Mouse (Mus musculus) layer of hippocampus, adult 9-11 months (tissue): ENCODE data around the gene Zfp790.
"Not testable (repeated sequence)": the region's sequence is repeated elsewhere in the genome, so short reads cannot be mapped to it uniquely, and the experiment has no call there.

Experiments
- DNase-seq: peaks from one replicate; pipeline ENCODE4 v3.0.0; 2022

The Zfp790 gene

DNA sequence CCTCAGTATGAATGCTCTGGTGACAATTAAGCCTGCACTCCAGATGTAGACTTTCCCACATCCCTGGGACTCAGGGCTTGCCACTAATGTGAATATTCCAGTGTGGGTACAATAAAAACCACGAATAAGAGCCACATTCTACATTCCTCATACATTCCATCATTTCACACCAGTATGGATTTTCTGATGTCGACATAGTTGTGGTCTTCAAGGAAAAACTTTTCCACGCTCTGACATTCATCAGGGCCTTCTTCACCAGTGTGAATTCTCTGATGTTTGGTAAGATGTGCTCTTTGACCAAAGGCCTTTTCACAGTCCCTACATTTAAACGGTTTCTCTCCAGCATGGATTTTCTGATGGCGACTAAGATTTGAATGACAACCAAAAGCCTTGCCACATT lies 28.7 kb downstream of the Zfp790 start:
- no peak for DNase-seq

DNA sequence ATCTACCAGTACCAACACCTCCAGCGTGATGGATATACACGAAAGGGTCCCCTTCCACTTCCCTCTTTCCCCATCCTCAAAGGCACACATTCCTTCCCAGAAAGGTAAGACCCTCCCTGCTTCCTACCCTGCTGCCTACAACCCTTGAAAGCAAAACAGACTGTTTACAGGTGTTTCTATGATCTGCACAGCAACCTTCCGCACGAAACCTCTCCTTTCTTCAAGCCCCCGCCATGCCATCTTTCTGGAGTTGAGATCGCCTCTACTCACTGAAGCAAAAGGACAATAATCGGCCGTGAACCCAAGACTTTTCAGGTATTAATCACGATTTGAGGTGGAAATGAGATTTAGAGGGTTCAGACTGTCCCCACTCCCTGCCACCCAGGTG lies 36.9 kb downstream of the Zfp790 start:
- DNase-seq, result no peak

DNA sequence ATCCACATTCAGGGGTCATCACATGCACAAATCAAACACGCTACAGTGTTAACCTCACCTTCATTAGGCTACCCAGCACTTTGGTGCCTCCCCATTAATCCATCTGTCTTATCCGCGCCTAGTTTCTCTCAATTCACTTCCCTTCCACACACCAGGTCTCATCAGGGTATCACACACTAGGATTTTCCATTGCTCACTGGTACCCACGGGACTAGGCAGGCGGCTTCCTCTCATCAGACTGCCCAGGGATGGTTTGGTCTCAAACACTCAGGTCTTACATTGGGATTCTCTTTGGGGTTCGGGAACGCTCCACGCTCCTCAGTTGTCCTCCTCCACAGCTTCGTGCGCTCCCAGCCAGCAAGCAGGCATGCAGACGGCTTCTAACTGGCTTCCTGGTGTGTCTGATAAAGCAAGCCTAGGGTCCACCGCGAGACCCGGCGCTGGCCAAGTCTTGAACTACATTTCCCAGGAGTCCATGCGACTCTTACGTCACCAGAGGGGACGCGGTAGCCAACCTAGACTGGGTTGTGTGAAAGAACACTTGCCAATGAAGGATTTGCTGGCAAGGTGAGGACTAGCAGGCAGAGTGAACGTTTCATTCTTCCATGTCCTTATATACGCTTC lies 37.4 kb downstream of the Zfp790 start, which contains the start of gene Zfp940:
TSS of gene Zfp940 (minus strand) at position 451 of the 624 bp plus-strand sequence.
- DNase-seq, result peak; percentile 90

DNA sequence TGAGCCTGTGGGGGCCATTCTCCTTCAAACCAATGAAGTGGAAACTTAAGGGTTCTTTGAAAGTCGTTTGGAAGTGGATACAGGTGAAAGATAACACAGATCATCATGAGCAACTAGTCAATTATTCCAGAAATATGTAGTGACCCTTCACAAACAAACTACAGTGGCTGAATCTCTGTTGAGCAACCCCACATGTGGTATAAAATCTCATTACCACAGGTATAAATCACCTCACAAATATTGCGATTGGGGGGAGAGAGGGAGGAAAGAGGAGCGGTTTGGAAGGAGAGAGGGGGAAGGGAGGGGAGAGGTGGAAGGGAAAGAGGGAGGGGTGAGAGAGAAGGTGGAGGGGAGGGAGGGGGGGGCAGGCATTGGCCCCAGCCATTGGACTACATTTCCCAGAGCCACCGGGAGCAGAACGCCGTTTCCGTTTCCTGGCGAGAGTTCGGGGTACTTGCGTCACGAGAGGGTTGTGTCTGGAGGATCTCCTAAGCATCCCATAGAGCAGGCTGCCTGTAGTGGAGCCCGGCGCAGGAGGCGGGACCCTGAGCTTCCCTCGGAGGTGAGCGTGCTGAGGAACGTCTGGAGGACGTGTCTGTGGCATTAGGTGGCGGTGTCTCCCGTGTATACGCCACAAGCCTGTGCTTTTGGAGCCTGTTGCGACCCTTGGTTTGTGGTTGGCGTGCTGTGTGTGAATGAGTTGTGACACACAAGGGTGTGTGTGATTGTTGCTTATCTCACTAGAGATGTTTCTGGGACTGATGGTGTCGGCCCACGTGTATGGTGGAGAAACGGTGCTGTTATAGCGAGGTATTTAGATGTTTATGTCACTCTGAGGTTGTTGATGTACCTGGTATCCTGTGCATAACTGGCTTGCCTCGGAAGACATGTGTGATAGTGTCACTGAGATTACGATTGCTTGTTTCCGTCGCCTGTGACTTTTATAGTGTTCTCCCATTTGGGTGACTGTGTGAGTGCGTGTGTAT lies 43.9 kb downstream of the Zfp790 start, which contains the start of gene Zfp420:
TSS of gene Zfp420 (plus strand) at position 448 of the 986 bp plus-strand sequence.
- DNase-seq, result peak; percentile 93

DNA sequence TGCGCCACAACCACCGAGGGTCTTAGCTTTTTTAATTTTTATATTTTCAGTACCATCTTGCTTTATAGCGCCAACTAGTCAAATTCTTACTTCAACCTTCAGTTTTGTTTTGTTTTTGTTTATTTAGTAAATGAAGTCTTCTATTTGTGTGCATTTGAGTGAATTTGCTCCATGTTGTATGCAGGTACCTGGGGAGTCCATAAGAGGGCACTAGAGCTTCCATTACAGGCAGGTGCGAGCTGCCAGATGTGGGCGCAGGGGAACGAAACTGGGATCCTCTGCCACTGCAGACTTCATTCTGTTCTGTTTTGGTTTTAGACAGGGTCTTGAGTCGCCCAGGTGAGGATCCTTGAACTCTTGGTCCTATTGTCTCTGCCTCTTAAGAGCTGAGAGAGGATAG lies 45.7 kb downstream of the Zfp790 start:
- no peak for DNase-seq

DNA sequence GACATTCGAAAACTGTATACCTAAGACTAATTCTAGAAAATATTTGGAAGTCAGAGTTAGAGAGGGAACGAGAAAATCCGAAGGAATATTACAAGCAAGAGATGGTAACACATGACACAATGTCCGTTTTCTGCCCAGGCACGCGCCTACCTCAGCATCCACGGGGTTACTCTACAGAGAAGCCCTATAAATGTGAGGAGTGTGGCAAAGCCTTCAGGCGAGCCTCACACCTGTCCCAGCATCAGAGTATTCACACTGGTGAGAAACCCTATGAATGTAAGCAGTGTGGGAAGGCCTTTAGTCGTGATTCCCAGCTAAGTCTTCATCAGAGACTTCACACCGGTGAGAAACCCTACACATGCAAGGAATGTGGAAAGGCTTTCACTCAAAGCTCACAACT lies 58.3 kb downstream of the Zfp790 start:
- no peak for DNase-seq

DNA sequence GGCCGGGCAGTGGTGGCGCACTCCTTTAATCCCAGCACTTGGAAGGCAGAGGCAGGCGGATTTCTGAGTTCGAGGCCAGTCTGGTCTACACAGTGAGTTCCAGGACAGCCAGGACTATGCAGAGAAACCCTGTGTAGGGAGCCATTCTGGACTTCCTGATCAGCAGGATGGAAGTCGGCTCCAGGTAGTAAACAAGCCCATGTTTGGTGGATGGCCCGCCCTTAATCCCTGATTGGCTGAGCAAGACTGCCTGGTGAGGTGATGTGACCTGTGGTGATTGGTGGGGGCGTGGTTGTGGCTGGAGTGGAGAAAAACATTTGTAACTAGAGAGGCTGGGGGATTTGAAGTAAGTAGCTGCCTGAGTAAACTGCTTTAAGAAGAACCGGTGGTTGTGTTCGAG lies 61.6 kb downstream of the Zfp790 start:
- not testable (repeated sequence) for DNase-seq

DNA sequence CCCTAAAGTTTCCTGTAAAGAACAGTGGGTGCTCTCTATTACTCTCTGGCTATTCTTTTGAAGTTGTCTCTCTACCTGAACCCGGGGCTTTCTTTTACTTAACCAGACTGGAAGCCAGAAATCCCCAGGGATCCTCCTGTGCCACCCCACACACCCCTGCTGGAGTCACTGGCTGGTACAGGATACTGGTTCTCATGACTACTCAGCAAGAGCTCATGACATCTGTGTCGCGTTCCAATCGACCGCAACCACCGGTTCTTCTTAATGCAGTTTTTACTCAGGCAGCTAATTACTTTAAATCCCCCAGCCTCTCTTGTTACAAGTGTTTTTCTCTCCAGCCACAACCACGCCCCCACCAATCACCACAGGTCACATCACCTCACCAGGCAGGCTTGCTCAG lies 64.1 kb downstream of the Zfp790 start:
- DNase-seq, result no peak
